Mouse (Mus musculus) ES-Bruce4 (cell line): Measurements from ENCODE around the gene Bckdk. TPM values are rescaled to one million over a fixed set of nuclear protein-coding genes. Genes with fewer than 3 reads are reported as not detected.

Source experiments
- H3K27ac ChIP-seq: 2 replicates; pipeline ENCODE4 v1.5.1; 2012; ENCODE audit warnings: low read length, inconsistent platforms; ENCODE audit not compliant: insufficient read depth
- H3K27me3 ChIP-seq: 2 replicates; pipeline ENCODE4 v1.6.1; 2012; ENCODE audit warnings: mild to moderate bottlenecking, low read length, inconsistent platforms; ENCODE audit not compliant: control insufficient read depth, poor library complexity, insufficient read depth, severe bottlenecking
- H3K36me3 ChIP-seq: 2 replicates; pipeline ENCODE4 v1.6.1; 2012; ENCODE audit warnings: inconsistent platforms, mild to moderate bottlenecking, low read length, moderate library complexity; ENCODE audit not compliant: control insufficient read depth, poor library complexity, insufficient read depth, severe bottlenecking
- H3K4me1 ChIP-seq: one replicate; pipeline ENCODE4 v1.8.1; 2011; ENCODE audit warnings: low read length; ENCODE audit not compliant: control insufficient read depth, insufficient read depth
- H3K4me3 ChIP-seq: 2 replicates; pipeline ENCODE4 v1.5.1; 2011; ENCODE audit warnings: low read depth, mild to moderate bottlenecking, low read length
- H3K9ac ChIP-seq: 2 replicates; pipeline ENCODE4 v1.6.1; 2012; ENCODE audit warnings: low read depth, mild to moderate bottlenecking, inconsistent platforms; ENCODE audit not compliant: poor library complexity, severe bottlenecking
- H3K9me3 ChIP-seq: replicated peaks from 2 replicates; pipeline ENCODE4 v1.6.1; 2012; ENCODE audit warnings: mild to moderate bottlenecking, low read length, inconsistent platforms; ENCODE audit not compliant: control insufficient read depth, poor library complexity, insufficient read depth, severe bottlenecking
- CTCF ChIP-seq: IDR thresholded peaks from one replicate; pipeline ENCODE4 v1.8.1; 2011; ENCODE audit warnings: low read depth, low read length
- EP300 ChIP-seq: IDR thresholded peaks from 2 replicates; pipeline ENCODE4 v1.6.1; 2011; ENCODE audit warnings: low read depth, low read length; ENCODE audit not compliant: insufficient read depth
- POLR2A ChIP-seq: IDR thresholded peaks from one replicate; pipeline ENCODE4 v1.8.1; 2011; ENCODE audit warnings: low read length; ENCODE audit not compliant: insufficient read depth
- polyA plus RNA-seq: library from polyadenylated mRNA; stranded (reverse); fragments of >200 nt; gene quantifications from 2 replicates; pipeline ENCODE4 v1.2.4, GENCODE M21; 2011; ENCODE audit warnings: low read depth; ENCODE audit not compliant: missing spikeins, insufficient read depth, insufficient read length

Gene Bckdk
- polyA plus RNA-seq, 1 experiment: 77.3 TPM

DNA sequence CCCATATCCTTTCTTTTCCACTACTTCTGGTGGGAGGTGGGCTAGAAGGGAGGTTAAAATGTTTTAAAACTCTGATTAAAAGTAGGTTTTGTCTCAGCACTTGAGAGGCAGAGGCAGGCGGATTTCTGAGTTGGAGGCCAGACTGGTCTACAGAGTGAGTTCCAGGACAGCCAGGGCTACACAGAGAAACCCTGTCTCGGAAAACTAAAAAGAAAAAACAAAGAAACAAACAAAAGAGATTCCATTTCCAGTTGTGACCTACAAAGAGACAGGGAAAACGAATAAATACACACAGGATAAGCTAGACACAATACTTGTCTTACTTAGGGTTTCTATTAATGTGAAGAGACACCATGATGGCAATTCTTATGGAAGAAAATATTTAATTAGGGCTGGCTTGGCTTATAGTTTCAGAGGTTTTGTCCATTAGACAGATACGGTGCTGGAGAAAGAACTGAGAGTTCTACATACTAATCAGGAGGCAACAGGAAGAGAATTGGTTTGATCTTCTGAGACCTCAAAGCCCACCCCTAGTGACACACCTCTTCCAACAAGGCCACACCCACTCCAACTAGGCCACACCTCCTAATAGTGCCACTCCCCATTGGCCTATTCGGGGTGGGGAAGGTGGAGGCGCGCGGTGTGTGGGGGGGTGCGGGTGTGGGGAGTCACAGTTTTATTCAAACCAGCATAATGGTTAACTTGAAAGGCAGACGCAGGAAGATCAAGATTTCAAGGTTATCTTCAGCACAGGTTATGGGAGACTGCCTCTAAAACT lies 5.5 kb upstream of the Bckdk start:
- H3K36me3 ChIP-seq: no peaks in the 10 kb centered on the region
- no peaks in the 10 kb centered on the region for H3K4me1 ChIP-seq
- H3K4me3 ChIP-seq: no peak overlapping the region
- no peaks in the 10 kb centered on the region for H3K27me3 ChIP-seq
- no peaks in the 10 kb centered on the region for H3K9me3 ChIP-seq
- H3K9ac ChIP-seq: no peak overlapping the region
- no peak for TF ChIP-seq CTCF
- no peak for TF ChIP-seq EP300
- TF ChIP-seq POLR2A: no peak
- no peak overlapping the region for H3K27ac ChIP-seq

DNA sequence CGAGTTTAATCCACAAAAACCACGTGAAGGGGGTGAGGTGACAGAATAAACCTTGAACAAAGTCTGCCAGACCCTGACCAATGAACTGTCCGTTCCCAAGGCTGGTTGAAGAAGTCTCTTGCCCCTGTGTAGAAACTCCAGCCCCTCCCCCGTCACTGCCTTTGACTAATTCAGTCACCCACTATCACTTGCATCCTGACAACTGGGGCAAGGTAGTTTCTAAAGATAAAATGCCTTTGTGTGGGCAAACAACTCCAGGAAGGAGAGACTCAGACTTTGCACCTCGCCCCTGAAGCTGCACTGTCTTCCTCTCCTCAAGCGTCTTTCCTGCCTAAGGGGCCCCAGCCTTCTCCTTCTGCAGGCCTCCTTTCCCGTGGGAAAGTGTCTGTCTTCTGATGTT lies 3.9 kb upstream of the Bckdk start:
- Histone ChIP-seq H3K9me3 (no peaks in the 10 kb centered on the region), H3K27ac (no peak overlapping the region), H3K27me3 (no peaks in the 10 kb centered on the region), H3K36me3 (no peaks in the 10 kb centered on the region), H3K4me1 (no peaks in the 10 kb centered on the region), H3K4me3 (no peak overlapping the region), H3K9ac (no peak overlapping the region)
- TF ChIP-seq CTCF (no peak), POLR2A (no peak), EP300 (no peak)

- Histone ChIP-seq H3K9ac (no peak overlapping the region), H3K36me3 (peaks cover 10% of the 10 kb centered on the region), H3K27me3 (no peaks in the 10 kb centered on the region), H3K9me3 (no peaks in the 10 kb centered on the region), H3K4me3 (no peak overlapping the region), H3K27ac (no peak overlapping the region), H3K4me1 (no peaks in the 10 kb centered on the region)
- no peak for TF ChIP-seq POLR2A
- TF ChIP-seq CTCF: no peak
- no peak for TF ChIP-seq EP300
Observed at GRCm38 (mm10) chr7:127901772-127902171, 2.1 kb upstream of the Bckdk start.

DNA sequence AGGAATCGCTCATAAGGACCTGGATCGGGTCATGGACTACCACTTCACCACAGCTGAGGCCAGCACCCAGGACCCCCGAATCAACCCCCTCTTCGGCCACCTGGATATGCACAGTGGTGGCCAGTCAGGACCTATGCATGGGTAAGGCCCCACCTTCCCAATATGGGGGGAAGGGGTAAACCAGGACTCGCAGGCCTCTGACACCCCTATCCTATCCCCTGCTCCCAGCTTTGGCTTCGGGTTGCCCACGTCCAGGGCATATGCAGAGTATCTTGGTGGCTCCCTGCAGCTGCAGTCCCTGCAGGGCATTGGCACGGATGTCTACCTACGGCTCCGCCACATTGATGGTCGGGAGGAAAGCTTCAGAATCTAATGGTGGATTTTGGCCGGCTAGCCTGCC lies 4.1 kb downstream of the Bckdk start:
- no peak for TF ChIP-seq POLR2A
- no peak for TF ChIP-seq CTCF
- TF ChIP-seq EP300: no peak
- peaks cover 35% of the 10 kb centered on the region for H3K36me3 ChIP-seq
- H3K9me3 ChIP-seq: no peaks in the 10 kb centered on the region
- H3K4me1 ChIP-seq: no peaks in the 10 kb centered on the region
- no peak overlapping the region for H3K27ac ChIP-seq
- no peaks in the 10 kb centered on the region for H3K27me3 ChIP-seq
- no peak overlapping the region for H3K4me3 ChIP-seq
- H3K9ac ChIP-seq: no peak overlapping the region

DNA sequence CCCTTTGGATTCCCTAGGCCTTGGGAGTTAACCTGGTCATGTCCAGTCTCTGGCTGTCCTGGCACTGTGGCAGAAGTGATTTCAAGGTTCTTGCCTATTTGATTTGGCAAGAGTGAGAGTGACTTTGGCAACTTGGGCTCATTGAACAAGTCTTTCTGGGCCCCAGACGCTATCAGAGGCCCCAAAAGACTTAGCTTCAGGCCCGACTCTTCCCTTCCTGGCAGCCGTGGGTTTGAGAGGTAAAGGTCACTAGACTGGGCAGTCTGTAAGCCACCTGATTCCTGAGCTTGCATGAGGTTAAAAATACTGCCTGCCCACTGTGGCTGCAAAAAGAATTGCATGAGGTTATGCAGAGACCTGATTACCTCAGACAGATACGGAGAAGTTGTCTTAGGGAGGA lies 4.8 kb downstream of the Bckdk start:
- Histone ChIP-seq H3K36me3 (peaks cover 35% of the 10 kb centered on the region), H3K4me1 (no peaks in the 10 kb centered on the region), H3K27ac (no peak overlapping the region), H3K9me3 (no peaks in the 10 kb centered on the region), H3K9ac (no peak overlapping the region), H3K4me3 (no peak overlapping the region), H3K27me3 (no peaks in the 10 kb centered on the region)
- TF ChIP-seq POLR2A (no peak), EP300 (no peak), CTCF (no peak)

DNA sequence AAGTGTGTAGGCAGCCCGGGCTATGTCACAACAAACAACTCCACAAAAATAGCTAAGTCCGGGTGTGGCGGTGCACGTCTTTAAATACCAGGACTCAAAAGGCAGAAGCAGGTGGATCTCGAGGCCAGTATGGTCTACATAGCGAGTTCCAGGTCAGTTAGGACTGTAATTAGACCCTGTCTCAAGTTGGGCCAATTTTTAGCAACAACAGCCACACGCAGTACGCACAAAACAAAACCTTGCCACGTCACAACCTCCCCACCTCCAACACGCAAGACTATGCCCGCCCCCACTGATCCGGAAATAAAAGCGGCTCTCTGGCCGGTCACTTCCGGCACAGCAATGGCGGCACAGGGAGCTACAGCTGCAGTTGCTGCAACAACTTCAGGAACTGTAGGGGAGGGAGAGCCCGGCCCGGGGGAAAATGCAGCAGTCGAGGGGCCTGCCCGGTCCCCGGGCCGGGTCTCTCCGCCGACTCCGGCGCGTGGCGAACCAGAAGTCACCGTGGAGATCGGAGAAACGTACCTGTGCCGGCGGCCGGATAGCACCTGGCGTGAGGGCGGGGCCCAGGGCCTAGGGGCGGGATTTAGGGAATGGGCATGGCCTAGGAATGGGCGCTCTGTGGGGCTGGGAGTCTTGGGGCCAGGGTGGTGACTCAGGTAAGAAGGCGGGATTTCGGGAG lies 8.4 kb downstream of the Bckdk start, which contains the start of gene Kat8:
TSS of gene Kat8 (plus strand) at position 327 of the 682 bp plus-strand sequence.
- H3K4me1 ChIP-seq: no peaks in the 10 kb centered on the region
- no peaks in the 10 kb centered on the region for H3K27me3 ChIP-seq
- peak within 1 kb of the TSS; percentile 89 for H3K27ac ChIP-seq
- no peaks in the 10 kb centered on the region for H3K9me3 ChIP-seq
- H3K36me3 ChIP-seq: peaks cover 41% of the 10 kb centered on the region
- H3K4me3 ChIP-seq: peak within 1 kb of the TSS; percentile 81
- peak within 1 kb of the TSS; percentile 83 for H3K9ac ChIP-seq
- no peak for TF ChIP-seq CTCF
- 0 out of 2 replicates have a peak, but pooled peaks have one; percentile 24 for TF ChIP-seq EP300
- peak; percentile 70 for TF ChIP-seq POLR2A
